Mouse (Mus musculus) adrenal gland, postnatal 25 days (tissue): ENCODE data around the gene Mc3r. TPM values are rescaled to one million over a fixed set of nuclear protein-coding genes. Genes with fewer than 3 reads are reported as not detected.
A peak's percentile ranks its signal among the peaks of the same experiment; 100 is the strongest.

Experiments
- DNase-seq: peaks from one replicate; pipeline ENCODE4 v3.0.0; 2021; ENCODE audit warnings: mixed read lengths
- total RNA-seq: library from RNA; stranded (reverse); gene quantifications from 2 replicates; pipeline ENCODE4 v1.2.3, GENCODE M21; 2021

Mc3r gene
- total RNA-seq, 1 experiment from 2014 or later, result not detected

DNA sequence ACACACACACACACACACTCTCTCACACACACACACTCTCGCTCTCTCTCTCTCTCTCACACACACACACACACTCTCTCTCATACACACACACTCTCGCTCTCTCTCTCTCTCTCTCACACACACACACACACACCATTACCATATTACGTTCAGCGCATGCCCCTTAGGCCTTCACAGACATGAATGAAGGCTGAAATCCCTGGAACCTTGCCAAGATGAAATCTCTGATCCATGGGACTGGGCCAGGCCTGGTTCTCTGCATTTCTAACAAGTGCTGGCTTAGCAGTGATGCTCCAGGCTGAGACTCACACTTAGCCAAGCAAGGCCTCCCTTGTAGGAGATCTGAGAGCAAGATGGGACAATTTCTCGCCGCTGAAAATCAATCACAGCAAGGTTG is 8.1 kb downstream of the Mc3r start:
- no peak for DNase-seq

- no peak for DNase-seq
These were observed 8.7 kb downstream of the Mc3r start for GRCm38 (mm10) chr2:172256956-172257355.

DNA sequence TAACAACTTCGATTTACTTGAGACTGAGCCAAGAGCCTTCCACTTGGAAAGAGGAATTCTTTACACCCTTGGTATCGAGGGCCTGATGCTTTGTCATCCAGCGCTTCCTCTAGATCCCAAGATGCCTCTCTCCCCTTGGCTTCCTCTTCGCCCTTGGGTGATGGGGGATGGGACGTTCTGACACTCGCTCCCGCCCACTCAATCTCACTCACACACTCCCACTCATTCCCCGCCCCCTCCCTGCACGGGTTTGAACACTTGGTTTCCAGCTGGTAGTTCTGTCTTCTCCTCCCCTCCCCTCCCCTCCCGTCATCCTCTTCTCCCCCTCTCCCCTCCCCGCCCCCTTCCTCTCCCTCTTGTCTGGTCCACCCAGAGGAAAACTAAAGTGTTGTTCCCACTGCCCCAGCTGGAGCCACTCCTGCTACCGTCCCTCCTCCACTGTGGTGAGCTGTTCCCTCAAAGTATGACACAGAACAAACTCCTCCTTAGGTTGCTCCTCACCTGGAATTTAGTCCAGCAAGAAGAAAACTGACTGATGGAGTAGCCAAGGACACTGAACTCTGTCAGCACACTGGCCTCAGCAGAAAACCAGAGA is 9.3 kb downstream of the Mc3r start:
- DNase-seq, result no peak

- no peak for DNase-seq
These were observed 11.8 kb downstream of the Mc3r start for GRCm38 (mm10) chr2:172260064-172260463.

DNA sequence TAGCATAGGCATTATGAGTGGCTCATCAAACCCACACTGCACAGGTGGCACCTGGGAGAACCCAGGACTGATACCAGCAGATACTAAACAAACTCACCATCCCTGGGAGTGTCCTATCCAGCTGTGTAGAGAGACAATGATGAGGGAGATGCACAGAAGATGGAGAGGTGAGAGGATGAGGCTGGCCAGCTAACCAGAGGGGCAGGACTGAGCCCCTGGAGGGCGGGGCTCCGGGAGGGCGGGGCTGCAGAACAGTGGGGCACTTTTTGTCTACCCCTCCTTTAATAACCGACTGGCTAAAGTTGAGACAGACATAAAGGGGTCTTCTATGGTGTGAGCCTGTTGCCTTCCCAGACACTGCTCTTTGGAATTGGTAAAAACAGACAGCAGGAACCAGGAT is 13.1 kb downstream of the Mc3r start:
- DNase-seq, result no peak

- DNase-seq, result no peak
These were observed 14.9 kb downstream of the Mc3r start for GRCm38 (mm10) chr2:172263216-172263615.

- DNase-seq, result no peak
These were observed 21.6 kb downstream of the Mc3r start for GRCm38 (mm10) chr2:172269907-172270306.

DNA sequence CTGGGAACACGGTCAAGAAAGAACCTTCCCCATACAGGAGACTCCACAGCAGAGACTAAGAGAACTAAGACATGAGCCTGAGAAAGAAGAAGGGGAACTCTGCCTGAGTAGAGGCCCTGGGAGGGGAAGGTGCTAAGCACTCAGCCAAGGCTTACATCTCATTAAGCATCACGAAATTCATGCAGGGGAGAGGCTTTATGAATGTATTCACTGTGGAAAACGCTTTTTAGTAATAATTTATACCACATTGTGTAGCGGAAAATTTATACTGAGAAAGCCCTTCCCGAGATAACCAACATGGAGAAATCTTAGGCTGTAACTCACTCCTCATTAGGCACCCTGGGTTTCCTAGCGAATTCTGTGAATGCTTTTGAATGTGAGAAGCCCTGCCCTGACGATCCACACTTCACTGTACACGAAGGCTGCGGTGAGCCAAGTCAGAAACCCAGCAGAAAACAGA is 22.2 kb downstream of the Mc3r start:
- no peak for DNase-seq

GRCm38 (mm10) chr2:172270974-172271697 is 22.8 kb downstream of the Mc3r start:
- DNase-seq, result no peak

DNA sequence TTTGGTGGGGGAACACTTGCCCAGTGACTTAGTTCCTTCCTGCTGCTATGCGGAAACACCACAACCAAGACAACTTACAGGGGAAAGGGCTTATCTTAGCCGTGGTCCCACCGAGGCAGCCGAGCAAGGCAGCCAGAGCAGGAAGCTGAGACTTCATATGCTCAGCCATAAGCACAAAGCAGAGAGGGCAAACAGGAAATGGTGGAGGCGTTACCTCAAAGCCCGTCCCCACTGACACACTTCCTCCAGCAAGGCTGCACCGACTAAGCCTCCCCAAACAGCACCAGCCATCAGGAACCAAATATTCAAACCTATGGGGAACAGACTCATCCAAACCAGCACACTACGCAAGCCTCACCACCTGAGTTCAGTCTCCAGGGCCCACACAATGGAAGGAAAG is 26.4 kb downstream of the Mc3r start:
- DNase-seq, result no peak

DNA sequence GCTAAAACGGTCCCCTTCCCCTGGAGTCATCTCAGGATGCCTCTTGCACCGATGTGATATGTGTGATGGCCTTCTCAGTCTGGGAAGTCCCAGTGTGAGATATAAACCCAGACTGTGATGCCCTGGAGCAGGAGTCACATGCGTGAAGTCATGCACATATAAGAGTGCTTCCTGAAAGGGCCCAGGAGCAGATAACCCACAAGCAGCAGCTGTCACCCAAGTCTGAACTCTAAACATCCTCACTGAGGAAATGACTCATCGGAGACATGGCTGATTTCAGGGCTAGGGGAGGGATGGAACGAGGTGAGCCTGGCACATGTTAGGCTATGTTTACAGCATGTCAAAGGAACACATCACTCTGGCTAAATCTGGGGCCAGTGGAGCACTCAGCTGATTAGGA is 27.9 kb downstream of the Mc3r start:
- DNase-seq, result no peak

DNA sequence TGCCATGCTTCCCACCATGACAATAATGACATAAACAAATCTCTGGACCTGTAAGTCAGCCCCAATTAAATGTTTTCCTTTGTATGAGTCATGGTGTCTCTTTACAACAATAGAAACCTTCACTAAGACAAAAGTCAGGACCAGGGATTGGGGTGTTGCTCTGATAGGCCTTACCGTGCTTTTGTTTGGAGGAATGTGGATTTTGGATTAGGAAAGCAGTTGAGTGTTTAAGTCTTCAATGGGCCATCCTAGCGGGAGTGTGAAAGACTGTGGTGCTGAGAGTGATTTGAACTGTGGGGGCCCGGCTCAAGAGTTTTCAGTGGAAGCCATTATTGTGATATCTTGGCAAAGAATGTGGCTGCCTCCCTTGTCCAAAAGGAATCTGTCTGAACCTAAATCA is 30.7 kb downstream of the Mc3r start:
- DNase-seq, result no peak

GRCm38 (mm10) chr2:172282071-172282710 is 33.9 kb downstream of the Mc3r start:
- DNase-seq, result peak; percentile 69

GRCm38 (mm10) chr2:172287715-172288114 is 39.4 kb downstream of the Mc3r start:
- no peak for DNase-seq

- no peak for DNase-seq
These were observed 40.7 kb downstream of the Mc3r start for GRCm38 (mm10) chr2:172288965-172289364.

DNA sequence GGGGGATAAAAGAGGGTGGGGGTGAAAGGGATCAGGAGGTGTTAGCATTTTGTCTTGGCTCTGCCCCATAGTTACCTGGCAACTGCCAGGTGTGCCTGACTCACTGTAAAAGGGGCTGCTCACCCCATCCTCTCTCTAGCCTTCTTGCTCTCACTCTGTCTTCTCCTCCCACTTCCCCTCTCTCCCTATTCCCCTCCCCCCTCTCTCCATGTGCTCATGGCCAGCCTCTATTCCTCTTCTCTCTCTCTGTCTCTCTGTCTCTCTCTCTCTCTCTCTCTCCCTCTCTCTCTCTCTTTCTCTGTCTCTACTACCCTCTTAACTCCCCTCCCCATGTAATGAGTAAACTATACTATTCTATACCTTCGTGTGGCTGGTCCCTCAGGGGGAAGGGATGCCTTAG is 41.3 kb downstream of the Mc3r start:
- no peak for DNase-seq

GRCm38 (mm10) chr2:172290474-172290873 is 42.2 kb downstream of the Mc3r start:
- DNase-seq, result no peak

GRCm38 (mm10) chr2:172291025-172291424 is 42.7 kb downstream of the Mc3r start:
- DNase-seq, result no peak

DNA sequence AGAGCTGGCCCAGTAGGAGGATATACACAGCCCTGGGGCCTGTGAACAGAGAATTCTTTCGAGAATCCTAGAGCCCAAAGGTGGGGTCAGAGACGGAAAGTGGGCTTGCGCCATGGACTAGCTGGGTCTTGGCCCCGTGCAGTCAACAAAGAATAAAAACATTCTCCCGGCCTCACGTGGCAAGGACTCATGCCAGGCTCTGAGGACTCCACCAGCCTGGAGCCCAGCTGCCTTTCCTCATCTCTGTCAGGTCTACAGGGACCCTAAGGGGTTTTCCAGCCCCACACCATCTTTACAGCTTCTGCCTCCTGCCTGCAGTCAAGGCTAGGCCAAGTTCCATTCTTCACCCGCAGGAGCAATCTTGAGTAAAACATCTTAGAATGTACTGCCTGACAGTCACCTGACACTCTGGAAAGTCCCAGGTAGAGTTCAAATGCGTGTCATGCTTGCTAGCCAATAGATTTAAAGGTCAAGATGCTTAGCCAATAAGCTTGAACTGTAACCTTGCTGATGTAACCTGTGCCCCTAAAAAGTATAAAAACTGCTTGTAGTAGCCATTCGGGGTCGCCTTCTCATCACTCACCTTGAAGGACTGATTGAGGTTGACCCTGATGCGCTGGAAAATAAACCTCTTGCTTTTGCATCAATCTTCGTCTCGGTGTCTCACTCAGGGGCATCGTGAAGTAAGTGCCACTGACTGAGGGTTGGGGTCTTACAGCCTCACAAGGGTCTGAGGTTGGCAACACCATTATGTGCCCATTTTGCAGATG is 43.6 kb downstream of the Mc3r start:
- DNase-seq, result no peak

- no peak for DNase-seq
These were observed 44.5 kb downstream of the Mc3r start for GRCm38 (mm10) chr2:172292525-172293405.

DNA sequence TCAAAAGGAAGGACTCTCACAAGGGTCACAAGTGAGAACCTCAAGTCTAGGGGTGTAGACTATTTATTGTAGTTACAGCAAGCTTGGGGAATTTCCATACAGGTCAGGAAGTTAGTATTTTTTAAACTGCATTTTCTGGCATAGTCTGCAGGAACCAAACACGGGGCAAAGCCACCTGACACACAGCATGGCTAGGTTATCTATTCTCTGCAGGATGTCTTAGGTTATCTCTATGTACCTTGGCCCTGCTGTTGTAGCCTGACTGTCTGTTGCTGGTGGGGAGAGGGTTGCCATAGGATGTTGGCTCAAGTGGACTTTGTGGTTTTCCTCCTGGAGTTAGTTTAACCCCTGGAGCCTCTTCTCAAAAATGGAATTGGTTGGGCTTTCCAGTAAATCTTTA is 49.8 kb downstream of the Mc3r start:
- no peak for DNase-seq

GRCm38 (mm10) chr2:172298542-172298941 is 50.2 kb downstream of the Mc3r start:
- DNase-seq, result no peak
